Mouse (Mus musculus) E14TG2a.4 (cell line): ENCODE data around the gene Crybg3.

Experiments
- CTCF ChIP-seq: conservative IDR thresholded peaks from 2 replicates; pipeline ENCODE4 v1.5.1; 2014; ENCODE audit warnings: low read length
- POU5F1 ChIP-seq: IDR thresholded peaks from 2 replicates; pipeline ENCODE4 v1.6.1; 2014; ENCODE audit warnings: low read length, borderline replicate concordance

DNA sequence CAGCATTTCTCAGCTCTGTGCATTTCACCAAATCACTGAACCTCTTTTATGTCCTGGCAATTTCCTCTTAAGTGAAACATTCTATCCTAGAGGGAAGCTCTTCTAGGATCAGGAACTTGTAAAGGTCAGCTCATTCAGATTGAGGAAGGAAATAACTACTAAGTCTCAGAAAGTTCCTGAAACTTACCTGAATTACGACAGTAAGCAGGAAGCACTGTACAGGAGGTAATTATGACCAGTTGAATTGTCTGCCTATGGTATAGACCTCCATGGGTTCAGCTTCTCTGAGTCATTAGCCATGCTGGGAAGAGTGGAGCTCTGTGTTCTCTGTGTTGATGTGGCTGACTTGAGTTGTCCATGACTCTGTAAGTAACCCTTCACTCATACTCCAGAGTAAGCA, 10.0 kb upstream of the Crybg3 start:
- TF ChIP-seq CTCF (no peak), POU5F1 (no peak)
